ENCODE assay signal across 22 mouse cellular contexts in the genomic region with DNA sequence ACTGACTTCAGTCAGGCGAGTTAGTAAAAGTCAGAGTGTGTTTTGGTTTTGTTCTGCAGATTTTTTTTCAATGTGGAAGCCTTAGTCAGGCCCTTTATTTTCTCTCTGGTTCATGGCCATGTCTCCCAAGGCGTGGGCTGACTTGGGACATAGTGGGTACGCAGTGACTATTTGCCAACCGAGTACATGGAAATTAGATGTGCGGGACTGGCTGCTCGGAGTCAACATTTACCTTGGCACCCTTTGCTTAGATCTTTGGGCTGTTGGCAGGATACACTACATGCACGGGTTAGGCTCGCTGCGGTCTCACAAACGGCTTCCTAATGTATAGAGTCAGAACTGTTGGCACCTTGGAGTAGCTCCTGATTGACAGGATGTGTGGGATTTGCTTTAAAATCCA. TPM values are rescaled to one million over a fixed set of nuclear protein-coding genes. Genes with fewer than 3 reads are reported as not detected.
DNase-seq lines count a peak whose midpoint lies in the region; ATAC-seq and TF ChIP-seq lines count a peak whose summit lies in the region.
"Had no signal": no experiment of that assay in that cellular context is flagged by ENCODE, and none has a peak within 500 bp of the region (broad histone marks: within the 10 kb centered on the region; RNA-seq: fewer than 3 reads in every experiment).

No protein-coding gene starts in this region.

- TF ChIP-seq CTCF in liver, postnatal 0 days (IDR thresholded peaks at IDR 0.05; ENCODE audit: low read depth), result no peak

- intact Hi-C loops in heart, postnatal 25 days (cut with DNase I), result no loop called here

- peak; percentile 73 for TF ChIP-seq EP300 in liver, postnatal 0 days (IDR thresholded peaks at IDR 0.05; ENCODE audit: low read depth)

- ATAC-seq in heart, embryonic 13.5 days (ENCODE audit: extremely low read depth, insufficient number of reproducible peaks, low FRiP score, low TSS enrichment), result no peak
- ATAC-seq in liver, embryonic 15.5 days (ENCODE audit: insufficient read depth), result no peak
- ATAC-seq in liver, postnatal 0 days, result peak; percentile 57
- no peak for ATAC-seq in stomach, embryonic 16.5 days (ENCODE audit: insufficient read depth, low FRiP score)
- ATAC-seq in midbrain, embryonic 11.5 days (ENCODE audit: low FRiP score), result no peak
- ATAC-seq: forebrain, embryonic 13.5 days; midbrain, embryonic 15.5 days had no signal

- no peak overlapping the region for H3K4me2 ChIP-seq in heart, embryonic 13.5 days
- H3K4me2 ChIP-seq in liver, embryonic 15.5 days, result 0 out of 2 replicates have a peak overlapping the region, but pooled peaks have one; percentile 11
- H3K4me2 ChIP-seq in liver, postnatal 0 days (ENCODE audit: low read depth, low read length), result peak overlapping the region; percentile 74
- H3K4me2 ChIP-seq in stomach, embryonic 16.5 days (ENCODE audit: low read depth, low read length), result no peak overlapping the region
- H3K4me2 ChIP-seq in midbrain, embryonic 11.5 days, result no peak overlapping the region
- H3K4me2 ChIP-seq: embryonic facial prominence, embryonic 13.5 days; forebrain, embryonic 13.5 days; hindbrain, embryonic 15.5 days; limb, embryonic 15.5 days; midbrain, embryonic 15.5 days; neural tube, embryonic 12.5 days had no signal

- no peaks in the 10 kb centered on the region for H3K27me3 ChIP-seq in heart, embryonic 13.5 days (replicated peaks)
- H3K27me3 ChIP-seq in liver, embryonic 15.5 days, result no peaks in the 10 kb centered on the region
- no peaks in the 10 kb centered on the region for H3K27me3 ChIP-seq in liver, postnatal 0 days (ENCODE audit: insufficient read depth, low read length)
- H3K27me3 ChIP-seq in stomach, embryonic 16.5 days (ENCODE audit: control insufficient read depth, insufficient read depth, low read length), result no peaks in the 10 kb centered on the region
- H3K27me3 ChIP-seq in midbrain, embryonic 11.5 days (ENCODE audit: control insufficient read depth, insufficient read depth, low read length), result no peaks in the 10 kb centered on the region
- H3K27me3 ChIP-seq: embryonic facial prominence, embryonic 13.5 days; forebrain, embryonic 13.5 days; hindbrain, embryonic 15.5 days; limb, embryonic 15.5 days; midbrain, embryonic 15.5 days; neural tube, embryonic 12.5 days had no signal

- DNase-seq in heart, postnatal 25 days (ENCODE audit: low spot score), result no peak
- DNase-seq in liver, result no peak
- DNase-seq in liver, postnatal 0 days, result peak; percentile 52
- DNase-seq in midbrain, embryonic 11.5 days (ENCODE audit: low spot score, missing footprints), result no peak
- DNase-seq: adrenal gland, adult 2 months; cerebellum, adult 11-12 months; cerebellum, postnatal 14 days; kidney, postnatal 25 days; layer of hippocampus, adult 9-11 months; lung, postnatal 14 days; right cerebral cortex, postnatal 14 days; thymus, postnatal 25 days had no signal

- no peaks in the 10 kb centered on the region for H3K36me3 ChIP-seq in heart, embryonic 13.5 days
- H3K36me3 ChIP-seq in liver, embryonic 15.5 days (replicated peaks), result peaks cover 25% of the 10 kb centered on the region
- H3K36me3 ChIP-seq in liver, postnatal 0 days (replicated peaks; ENCODE audit: insufficient read depth, low read length), result peaks cover 20% of the 10 kb centered on the region
- no peaks in the 10 kb centered on the region for H3K36me3 ChIP-seq in stomach, embryonic 16.5 days (ENCODE audit: control insufficient read depth, insufficient read depth, low read length)
- no peaks in the 10 kb centered on the region for H3K36me3 ChIP-seq in midbrain, embryonic 11.5 days (ENCODE audit: control insufficient read depth, insufficient read depth, low read length)
- H3K36me3 ChIP-seq: embryonic facial prominence, embryonic 13.5 days; hindbrain, embryonic 15.5 days; limb, embryonic 15.5 days; midbrain, embryonic 15.5 days; neural tube, embryonic 12.5 days had no signal

- 77% methylated on average over 10 of the region's 10 CpGs for WGBS in heart, embryonic 13.5 days
- WGBS in liver, embryonic 15.5 days (ENCODE audit: insufficient replicate concordance), result 79% methylated on average over 10 of the region's 10 CpGs
- WGBS in liver, postnatal 0 days (ENCODE audit: insufficient replicate concordance), result 61% methylated on average over 10 of the region's 10 CpGs
- 71% methylated on average over 10 of the region's 10 CpGs for WGBS in stomach, embryonic 16.5 days
- WGBS in midbrain, embryonic 11.5 days, result 92% methylated on average over 10 of the region's 10 CpGs

- 0 out of 2 replicates have a peak overlapping the region, but pooled peaks have one; percentile 12 for H3K27ac ChIP-seq in heart, embryonic 13.5 days (replicated peaks)
- peak overlapping the region; percentile 46 for H3K27ac ChIP-seq in liver, embryonic 15.5 days (replicated peaks)
- H3K27ac ChIP-seq in liver, postnatal 0 days (ENCODE audit: low read depth), result peak overlapping the region; percentile 90
- H3K27ac ChIP-seq in stomach, embryonic 16.5 days (ENCODE audit: low read length), result peak overlapping the region; percentile 4; the same call in 1 of the 2 replicates
- no peak overlapping the region for H3K27ac ChIP-seq in midbrain, embryonic 11.5 days (ENCODE audit: low read depth, low read length)
- H3K27ac ChIP-seq: embryonic facial prominence, embryonic 13.5 days; forebrain, embryonic 13.5 days; hindbrain, embryonic 15.5 days; left cerebral cortex, adult 2 months; limb, embryonic 15.5 days; midbrain, embryonic 15.5 days; neural tube, embryonic 12.5 days had no signal

- H3K4me3 ChIP-seq in heart, embryonic 13.5 days, result no peak overlapping the region
- H3K4me3 ChIP-seq in liver, embryonic 15.5 days (replicated peaks), result no peak overlapping the region
- H3K4me3 ChIP-seq in liver, postnatal 0 days (ENCODE audit: low read depth, low read length), result no peak overlapping the region
- no peak overlapping the region for H3K4me3 ChIP-seq in stomach, embryonic 16.5 days (replicated peaks; ENCODE audit: low read length)
- no peak overlapping the region for H3K4me3 ChIP-seq in midbrain, embryonic 11.5 days (ENCODE audit: low read depth, low read length)
- H3K4me3 ChIP-seq: embryonic facial prominence, embryonic 13.5 days; forebrain, embryonic 13.5 days; hindbrain, embryonic 15.5 days; left cerebral cortex, adult 2 months; limb, embryonic 15.5 days; midbrain, embryonic 15.5 days; neural tube, embryonic 12.5 days had no signal

- H3K4me1 ChIP-seq in heart, embryonic 13.5 days, result peaks cover 37% of the 10 kb centered on the region
- peaks cover 74% of the 10 kb centered on the region for H3K4me1 ChIP-seq in liver, embryonic 15.5 days (replicated peaks)
- peaks cover 55% of the 10 kb centered on the region for H3K4me1 ChIP-seq in liver, postnatal 0 days (ENCODE audit: insufficient read depth)
- peaks cover 24% of the 10 kb centered on the region for H3K4me1 ChIP-seq in stomach, embryonic 16.5 days (ENCODE audit: control insufficient read depth, insufficient read depth, low read length)
- H3K4me1 ChIP-seq in midbrain, embryonic 11.5 days (ENCODE audit: control insufficient read depth, insufficient read depth, low read length), result no peaks in the 10 kb centered on the region
- H3K4me1 ChIP-seq: neural tube, embryonic 12.5 days had no signal

- no peaks in the 10 kb centered on the region for H3K9me3 ChIP-seq in heart, embryonic 13.5 days
- H3K9me3 ChIP-seq in liver, embryonic 15.5 days (replicated peaks), result no peaks in the 10 kb centered on the region
- H3K9me3 ChIP-seq in liver, postnatal 0 days (ENCODE audit: low read length), result no peaks in the 10 kb centered on the region
- no peaks in the 10 kb centered on the region for H3K9me3 ChIP-seq in stomach, embryonic 16.5 days (replicated peaks; ENCODE audit: control insufficient read depth, low read length)
- H3K9me3 ChIP-seq in midbrain, embryonic 11.5 days (ENCODE audit: control insufficient read depth, low read length), result no peaks in the 10 kb centered on the region
- H3K9me3 ChIP-seq: embryonic facial prominence, embryonic 13.5 days; forebrain, embryonic 13.5 days; hindbrain, embryonic 15.5 days; limb, embryonic 15.5 days; midbrain, embryonic 15.5 days; neural tube, embryonic 12.5 days had no signal

- H3K9ac ChIP-seq in heart, embryonic 13.5 days, result no peak overlapping the region
- no peak overlapping the region for H3K9ac ChIP-seq in liver, embryonic 15.5 days
- H3K9ac ChIP-seq in liver, postnatal 0 days (replicated peaks), result no peak overlapping the region
- H3K9ac ChIP-seq in stomach, embryonic 16.5 days (ENCODE audit: low read length), result no peak overlapping the region; the same call in 1 of the 2 replicates
- no peak overlapping the region for H3K9ac ChIP-seq in midbrain, embryonic 11.5 days (ENCODE audit: low read length)
- H3K9ac ChIP-seq: embryonic facial prominence, embryonic 13.5 days; forebrain, embryonic 13.5 days; hindbrain, embryonic 15.5 days; limb, embryonic 15.5 days; midbrain, embryonic 15.5 days; neural tube, embryonic 12.5 days had no signal

RNA-seq across cellular contexts. Expression of gene Acsl1, which starts 7.9 kb away (rescaled TPM):
- 21.0 and 21.4 TPM in 2 replicates for polyA plus RNA-seq in heart, embryonic 13.5 days (2015; fragmentation: Nextera tagmentation; extraction: Ambion mirVana)
- 100 to 1,000 TPM; 842 to 883 TPM for total RNA-seq in heart, postnatal 25 days (2021)
- 106 and 125 TPM in 2 replicates for polyA plus RNA-seq in liver, embryonic 15.5 days (2015; fragmentation: Nextera tagmentation; extraction: Ambion mirVana)
- polyA plus RNA-seq in liver, postnatal 0 days (2015; fragmentation: Nextera tagmentation; extraction: Ambion mirVana), result 428 and 466 TPM in 2 replicates
- 33.4 and 42.0 TPM in 2 replicates for polyA plus RNA-seq in stomach, embryonic 16.5 days (2015; fragmentation: Nextera tagmentation; extraction: Ambion mirVana)
- 9.0 and 9.6 TPM in 2 replicates for polyA plus RNA-seq in midbrain, embryonic 11.5 days (2014; fragmentation: Nextera tagmentation; extraction: Ambion mirVana)

Comparison
In these comparisons a context has a peak if more than half of its experiments do, and no peak if none do; other contexts are left out.
1. H3K4me2 ChIP-seq: peak in liver, embryonic 15.5 days (single experiment) and liver, postnatal 0 days (single experiment); none in heart, embryonic 13.5 days (single experiment), stomach, embryonic 16.5 days (single experiment) and midbrain, embryonic 11.5 days (single experiment).